Mouse (Mus musculus): ENCODE results near the gene Olfr800. TPM values are rescaled to one million over a fixed set of nuclear protein-coding genes. Genes with fewer than 3 reads are reported as not detected.

The Olfr800 gene
- total RNA-seq (2022), result not detected

DNA sequence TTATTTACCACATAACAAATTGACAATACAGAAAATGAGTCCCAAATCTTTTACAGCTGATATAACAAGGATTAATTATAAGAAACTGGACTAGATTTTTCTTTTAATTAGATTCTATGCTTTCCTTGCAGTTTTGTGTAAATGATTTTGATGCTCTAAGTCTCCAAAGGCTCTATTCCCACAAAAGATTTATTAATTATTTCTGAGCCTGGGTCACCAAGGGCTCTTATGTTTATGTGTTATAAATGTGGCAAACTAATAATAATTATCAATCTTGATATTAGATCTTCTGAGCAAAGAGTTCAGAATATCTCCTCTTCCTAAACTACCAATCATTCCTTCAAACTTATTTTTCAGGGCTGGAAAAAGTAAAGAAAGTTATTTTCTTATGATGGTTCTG, at the start of gene Olfr800:
Gene Olfr800, plus strand, starts transcription at position 301 of the 400 bp plus-strand sequence.
- no peak for DNase-seq (ENCODE audit: low spot score in 2 of 2)

DNA sequence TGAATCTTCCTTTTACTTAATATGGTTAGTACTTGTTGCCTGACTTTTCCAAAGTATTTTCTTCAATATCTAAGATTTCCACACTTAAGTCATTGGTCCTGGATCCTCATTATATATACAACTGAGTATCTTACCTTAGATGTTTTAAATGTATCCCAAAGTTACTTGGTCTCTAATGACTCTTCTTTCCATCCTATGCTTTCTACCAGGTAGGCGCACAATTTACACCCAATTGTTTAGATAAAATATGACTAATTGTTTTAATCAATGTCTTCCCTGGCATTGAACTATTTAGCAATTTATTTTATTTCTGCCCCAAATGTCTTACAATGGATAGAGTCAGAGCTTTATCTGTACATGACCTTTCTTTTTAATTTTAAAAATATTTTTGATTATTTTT, 45.0 kb upstream of the Olfr800 start, which contains the start of gene Olfr796:
Gene Olfr796, minus strand, starts transcription at position 101 of the 400 bp plus-strand sequence.
- no peak for DNase-seq (ENCODE audit: low spot score in 2 of 2)

DNA sequence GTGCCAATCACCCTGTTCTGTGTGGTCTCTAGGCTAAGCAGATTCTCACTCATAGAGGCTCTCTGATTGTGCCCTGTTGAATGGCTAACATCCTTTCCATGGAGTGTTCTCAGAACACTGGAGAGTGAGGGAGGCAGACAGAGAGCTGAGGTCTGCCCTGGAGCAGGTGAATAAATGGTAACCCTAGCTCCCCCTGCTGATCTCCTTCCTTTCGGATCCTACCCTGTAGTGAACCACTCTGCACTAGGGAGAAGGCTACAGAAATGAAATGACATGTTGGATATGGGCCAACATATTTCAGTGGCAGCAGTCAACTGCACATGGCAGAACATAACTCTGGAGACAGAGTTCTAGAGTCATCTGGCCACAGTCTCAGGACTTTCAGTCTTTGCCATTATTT, 35.8 kb upstream of the Olfr800 start:
- DNase-seq (ENCODE audit: low spot score in 2 of 2), result no peak

DNA sequence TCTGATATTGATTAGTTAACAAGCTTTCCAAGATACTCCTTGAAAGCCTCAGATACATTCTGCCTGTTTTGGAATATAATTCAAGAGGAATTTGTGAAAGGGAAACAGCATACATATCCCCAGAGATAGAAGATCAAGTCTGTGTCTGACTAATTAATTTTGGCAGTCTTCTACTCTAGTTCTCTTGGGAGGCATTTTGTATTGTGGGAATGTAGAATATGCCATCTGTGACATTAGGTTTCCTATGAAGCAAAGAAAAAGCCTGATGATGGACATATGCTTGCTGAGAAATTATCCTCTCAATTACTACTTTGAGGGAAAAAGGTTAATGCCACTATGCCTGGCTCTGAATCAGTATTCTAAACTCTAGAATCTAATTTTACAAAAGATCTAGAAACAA, 34.2 kb upstream of the Olfr800 start:
- DNase-seq (ENCODE audit: low spot score in 2 of 2), result no peak

DNA sequence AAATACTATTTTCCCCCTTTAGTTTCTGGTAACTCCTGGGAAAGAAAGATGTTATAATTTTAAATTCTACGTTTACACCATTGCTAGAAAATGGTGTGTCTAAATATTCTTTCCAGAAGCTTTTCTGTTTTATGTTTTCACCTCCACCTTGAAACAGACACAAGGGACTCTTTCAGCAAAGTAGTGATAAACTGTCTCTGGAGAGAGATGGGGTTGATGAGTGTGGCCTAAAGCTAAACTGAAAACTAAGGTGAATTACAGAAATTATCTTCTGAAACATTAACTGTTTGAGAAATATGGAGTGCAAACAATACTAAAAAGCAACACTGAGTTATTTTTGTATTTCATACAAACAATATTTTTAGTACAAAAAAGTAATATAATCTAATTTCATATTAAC, 29.7 kb upstream of the Olfr800 start, which contains the start of gene Olfr798:
Gene Olfr798, minus strand, starts transcription at position 101 of the 400 bp plus-strand sequence.
- DNase-seq (ENCODE audit: low spot score in 2 of 2), result no peak

DNA sequence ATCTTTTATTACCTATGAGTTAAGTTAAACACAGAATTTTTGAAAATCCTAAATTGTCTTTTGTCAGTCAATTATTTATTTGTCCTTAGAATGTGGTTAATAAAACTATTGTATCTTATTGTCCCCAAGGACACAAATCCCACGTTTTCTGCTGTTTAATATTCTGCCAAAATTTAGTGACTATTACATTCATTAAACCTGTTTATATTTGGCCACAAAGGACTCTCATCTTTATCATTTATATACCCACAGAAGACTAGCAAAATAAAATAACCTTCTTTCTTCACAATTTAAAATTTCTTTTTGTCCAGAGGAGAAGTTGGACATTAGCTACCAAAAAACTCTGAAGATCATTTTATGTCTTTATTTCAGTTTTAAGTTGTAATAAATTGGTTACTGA, 20.3 kb upstream of the Olfr800 start, which contains the start of gene Olfr799:
Gene Olfr799, plus strand, starts transcription at position 301 of the 400 bp plus-strand sequence.
- DNase-seq (ENCODE audit: low spot score in 2 of 2), result no peak

GRCm38 (mm10) chr10:129651763-129652162, 5.7 kb upstream of the Olfr800 start:
- DNase-seq (ENCODE audit: low spot score in 2 of 2), result no peak

DNA sequence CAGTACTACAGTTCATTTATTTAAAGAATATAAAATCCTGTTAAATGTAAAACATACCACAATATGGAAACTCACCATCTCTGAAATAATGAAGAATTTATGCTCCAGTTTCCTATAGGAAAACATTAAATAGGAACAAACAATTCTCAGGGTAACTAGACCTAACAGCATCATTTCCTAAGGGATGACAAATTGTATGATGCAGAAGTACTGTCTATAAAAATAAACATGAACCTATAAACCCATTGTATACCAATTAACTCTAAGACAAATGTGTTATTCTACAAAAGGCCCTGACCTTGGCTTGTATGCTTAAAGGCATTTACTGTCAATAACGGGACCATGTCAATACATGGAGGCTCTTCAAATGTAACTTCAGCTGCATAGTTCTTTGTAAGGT, 16.3 kb downstream of the Olfr800 start, which contains the start of gene Olfr801:
Gene Olfr801, minus strand, starts transcription at position 101 of the 400 bp plus-strand sequence.
- DNase-seq (ENCODE audit: low spot score in 2 of 2), result no peak

DNA sequence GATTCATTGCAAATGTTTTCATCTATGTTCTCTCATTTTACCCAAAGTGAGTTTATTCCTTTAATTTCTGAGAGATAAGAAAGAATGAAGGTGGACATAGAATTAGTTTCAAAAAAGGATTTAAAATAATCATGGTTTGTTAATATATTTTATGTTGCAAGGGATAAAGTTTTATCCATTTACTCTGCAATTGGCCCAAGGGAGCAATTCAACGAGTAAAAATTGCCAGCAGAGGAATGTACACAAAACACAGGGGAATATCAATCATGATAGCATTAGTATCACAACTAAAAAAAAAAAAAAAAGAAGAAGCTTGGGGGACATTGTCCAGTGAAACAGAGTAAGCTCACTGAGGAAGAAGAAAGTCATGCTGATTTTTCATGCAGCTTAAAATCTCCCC, 30.6 kb downstream of the Olfr800 start, which contains the start of gene Olfr802:
Gene Olfr802, minus strand, starts transcription at position 101 of the 400 bp plus-strand sequence.
- DNase-seq (ENCODE audit: low spot score in 2 of 2), result no peak

- DNase-seq (ENCODE audit: low spot score in 2 of 2), result no peak
Measured at GRCm38 (mm10) chr10:129694186-129694585, 36.7 kb downstream of the Olfr800 start, which contains the start of gene Olfr803. TSS of gene Olfr803 (minus strand) at chr10:129694286.

- no peak for DNase-seq (ENCODE audit: low spot score in 2 of 2)
Measured at GRCm38 (mm10) chr10:129702910-129703309, 45.4 kb downstream of the Olfr800 start, which contains the start of gene Olfr804. TSS of gene Olfr804 (plus strand) at chr10:129703210.

Other genes with a start within 250 kb of the Olfr800 start
- not detected for gene Olfr786, start 230.4 kb upstream of the Olfr800 start, total RNA-seq (2022)
- gene Olfr787, start 195.8 kb upstream of the Olfr800 start, total RNA-seq (2022), result not detected
- not detected for gene Olfr788, start 186.7 kb upstream of the Olfr800 start, total RNA-seq (2022)
- not detected for gene Olfr789, start 172.9 kb upstream of the Olfr800 start, total RNA-seq (2022)
- gene Olfr790, start 159.2 kb upstream of the Olfr800 start, total RNA-seq (2022), result not detected
- not detected for gene Olfr791, start 135.9 kb upstream of the Olfr800 start, total RNA-seq (2022)
- gene Olfr792, start 118.5 kb upstream of the Olfr800 start, total RNA-seq (2022), result not detected
- not detected for gene Olfr794, start 90.0 kb upstream of the Olfr800 start, total RNA-seq (2022)
- gene Olfr796, start 45.1 kb upstream of the Olfr800 start, total RNA-seq (2022), result not detected
- gene Olfr798, start 29.8 kb upstream of the Olfr800 start, total RNA-seq (2022), result not detected
- not detected for gene Olfr799, start 20.2 kb upstream of the Olfr800 start, total RNA-seq (2022)
- not detected for gene Olfr801, start 16.2 kb downstream of the Olfr800 start, total RNA-seq (2022)
- not detected for gene Olfr802, start 30.5 kb downstream of the Olfr800 start, total RNA-seq (2022)
- not detected for gene Olfr803, start 36.6 kb downstream of the Olfr800 start, total RNA-seq (2022)
- gene Olfr804, start 45.5 kb downstream of the Olfr800 start, total RNA-seq (2022), result not detected
- gene Olfr805, start 71.7 kb downstream of the Olfr800 start, total RNA-seq (2022), result not detected
- not detected for gene Olfr806, start 84.2 kb downstream of the Olfr800 start, total RNA-seq (2022)
- gene Olfr807, start 100.1 kb downstream of the Olfr800 start, total RNA-seq (2022), result not detected
- not detected for gene Olfr808, start 107.8 kb downstream of the Olfr800 start, total RNA-seq (2022)
- gene Olfr809, start 116.9 kb downstream of the Olfr800 start, total RNA-seq (2022), result not detected
- gene Olfr810, start 137.2 kb downstream of the Olfr800 start, total RNA-seq (2022), result not detected
- not detected for gene Olfr811, start 146.7 kb downstream of the Olfr800 start, total RNA-seq (2022)
- not detected for gene Olfr812, start 188.4 kb downstream of the Olfr800 start, total RNA-seq (2022)
- not detected for gene Olfr813, start 197.7 kb downstream of the Olfr800 start, total RNA-seq (2022)
- not detected for gene Olfr814, start 222.2 kb downstream of the Olfr800 start, total RNA-seq (2022)
- not detected for gene Olfr815, start 248.2 kb downstream of the Olfr800 start, total RNA-seq (2022)

Measured in gastrocnemius, adult 8-10 months (tissue).